Mouse (Mus musculus): ENCODE results near the gene Cd69.

Gene Cd69

DNA sequence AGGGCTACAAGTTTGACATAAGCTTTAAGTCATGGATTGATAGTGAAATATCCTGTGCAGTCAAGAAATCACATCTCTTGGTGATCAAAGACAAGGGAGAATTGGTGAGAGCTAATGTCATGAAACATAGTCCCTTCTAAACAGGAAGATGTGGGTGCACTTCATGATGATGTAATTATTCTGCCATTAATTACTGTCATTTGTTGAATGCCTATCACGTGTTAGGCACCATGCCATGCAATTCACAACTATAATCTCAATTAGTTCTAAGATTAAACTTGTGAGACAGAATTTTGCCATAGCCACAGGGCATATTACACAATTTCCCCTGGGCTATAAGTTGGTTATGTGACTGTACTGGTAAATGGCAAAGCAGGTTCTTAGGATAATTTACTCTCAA, 28.2 kb downstream of the Cd69 start:
- no peak for DNase-seq (ENCODE audit: low read depth)

DNA sequence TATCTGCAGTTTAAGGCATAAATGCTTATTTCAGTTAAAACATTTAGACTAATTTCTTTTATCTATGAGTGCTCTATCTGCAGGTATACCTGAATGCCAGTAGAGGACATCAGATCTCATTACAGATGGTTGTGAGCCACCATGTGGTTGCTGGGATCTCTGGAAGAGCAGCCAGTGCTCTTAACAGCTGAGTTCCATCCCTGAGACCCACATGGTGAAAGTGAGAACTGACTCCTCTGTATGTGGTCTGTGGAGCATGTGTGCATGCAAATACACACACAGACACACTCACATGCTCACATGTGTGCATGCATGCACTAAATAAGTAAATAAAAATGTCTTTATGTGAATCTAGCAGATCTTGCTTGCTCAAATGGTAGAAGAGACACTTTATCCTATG, 29.4 kb downstream of the Cd69 start:
- no peak for DNase-seq (ENCODE audit: low read depth)

DNA sequence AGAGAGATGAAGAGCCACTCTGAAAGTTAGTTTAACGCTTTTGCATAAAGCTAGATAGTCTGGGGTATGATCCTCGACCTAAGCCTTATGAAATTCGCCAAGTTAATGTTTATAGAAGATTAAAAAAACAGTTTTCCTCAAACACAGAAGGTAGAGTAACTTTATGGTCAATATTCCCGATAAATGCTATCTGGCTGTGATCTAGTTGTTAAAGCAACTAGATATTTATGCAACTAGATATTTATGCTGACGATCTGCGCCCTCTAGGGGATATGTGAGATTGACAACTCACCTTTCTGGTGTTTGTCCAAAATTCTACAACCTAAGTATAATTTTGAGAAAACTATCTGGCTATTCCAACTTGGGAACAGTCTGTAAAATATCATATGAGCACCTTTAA, 33.3 kb downstream of the Cd69 start:
- no peak for DNase-seq (ENCODE audit: low read depth)

DNA sequence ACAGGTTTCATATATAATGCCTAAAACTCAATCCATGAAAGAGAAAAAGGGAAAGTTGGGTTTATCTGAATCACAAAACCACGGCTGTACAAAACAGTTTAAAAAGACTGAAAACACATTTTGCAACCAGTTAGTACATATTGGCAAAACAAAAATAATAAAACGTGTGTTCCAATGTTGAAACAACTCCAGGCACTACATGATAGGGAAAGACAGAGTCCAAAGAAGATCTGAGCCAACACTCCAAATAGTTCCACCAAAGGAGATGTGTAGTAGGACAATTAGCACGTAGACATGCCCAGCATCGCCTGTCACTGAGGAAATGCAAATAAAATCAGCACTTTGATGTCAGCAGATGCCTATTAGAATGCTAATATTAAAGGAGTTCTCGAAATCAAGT, 33.8 kb downstream of the Cd69 start:
- DNase-seq (ENCODE audit: low read depth) = no peak

DNA sequence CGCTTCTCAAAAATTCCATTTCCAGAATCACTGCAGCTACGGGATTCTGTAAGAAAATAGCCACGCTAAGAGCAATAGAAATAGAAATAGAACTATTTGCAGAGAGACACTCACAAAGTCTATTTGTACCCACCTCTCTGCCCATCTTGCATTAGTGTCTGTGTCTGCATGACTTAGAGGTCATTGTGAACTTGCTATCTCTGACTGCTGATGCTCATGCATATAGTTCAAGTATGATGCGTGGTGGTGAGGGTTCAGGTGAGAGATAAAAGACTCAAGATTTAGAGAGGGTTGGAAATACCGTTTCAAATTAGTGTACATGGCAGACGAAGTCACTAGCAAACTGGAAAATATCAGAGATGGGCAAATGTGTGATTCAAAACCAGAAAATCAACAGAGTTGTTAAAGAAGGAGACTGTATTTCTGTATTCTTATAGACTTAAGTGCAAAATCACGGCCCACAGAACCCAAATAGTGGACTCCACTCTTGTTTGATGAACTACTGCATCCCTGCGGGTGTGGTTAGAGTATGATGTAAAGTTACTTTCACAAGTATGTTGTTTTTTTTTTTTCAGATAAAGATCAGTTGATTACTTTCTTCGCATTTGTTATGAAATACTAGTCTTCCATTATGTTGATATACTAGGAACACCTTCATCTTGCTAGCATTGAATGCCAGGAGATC, 35.5 kb downstream of the Cd69 start:
- no peak for DNase-seq (ENCODE audit: low read depth)

DNA sequence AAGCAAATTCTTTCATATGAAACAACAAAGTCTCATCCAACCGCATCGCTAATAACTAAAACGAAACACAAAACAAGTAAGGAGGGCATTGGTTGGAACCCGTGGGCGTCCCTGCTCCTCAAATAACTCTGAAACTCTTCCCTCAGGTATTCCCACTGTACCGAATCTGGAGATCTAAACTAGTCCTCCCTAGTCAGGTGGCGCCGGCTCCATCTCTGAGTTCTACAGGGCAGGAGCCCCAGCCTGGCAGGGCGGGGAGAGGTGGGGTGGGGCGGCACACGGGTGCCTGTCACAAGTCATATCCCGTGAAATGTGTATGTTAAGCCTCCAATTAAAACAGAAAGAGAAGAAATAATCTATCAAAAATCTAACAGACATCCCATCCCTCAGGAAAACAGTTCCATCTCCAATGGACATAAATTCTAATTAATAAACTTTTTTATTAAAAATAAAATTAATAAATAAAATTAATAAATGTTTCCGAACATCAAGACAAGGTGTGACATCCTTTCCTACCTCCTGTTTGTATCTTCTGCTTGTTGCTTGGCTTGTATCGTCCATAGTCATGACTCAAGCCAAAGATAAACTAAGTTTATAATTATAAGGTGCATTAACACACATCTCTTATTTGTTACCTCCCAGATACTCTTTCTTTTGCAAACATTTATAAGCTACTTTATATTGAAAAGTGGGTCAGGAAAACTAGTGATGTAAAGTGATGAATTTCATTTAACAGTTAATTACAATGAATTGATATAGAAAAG, 36.8 kb downstream of the Cd69 start:
- DNase-seq (ENCODE audit: low read depth) = no peak

DNA sequence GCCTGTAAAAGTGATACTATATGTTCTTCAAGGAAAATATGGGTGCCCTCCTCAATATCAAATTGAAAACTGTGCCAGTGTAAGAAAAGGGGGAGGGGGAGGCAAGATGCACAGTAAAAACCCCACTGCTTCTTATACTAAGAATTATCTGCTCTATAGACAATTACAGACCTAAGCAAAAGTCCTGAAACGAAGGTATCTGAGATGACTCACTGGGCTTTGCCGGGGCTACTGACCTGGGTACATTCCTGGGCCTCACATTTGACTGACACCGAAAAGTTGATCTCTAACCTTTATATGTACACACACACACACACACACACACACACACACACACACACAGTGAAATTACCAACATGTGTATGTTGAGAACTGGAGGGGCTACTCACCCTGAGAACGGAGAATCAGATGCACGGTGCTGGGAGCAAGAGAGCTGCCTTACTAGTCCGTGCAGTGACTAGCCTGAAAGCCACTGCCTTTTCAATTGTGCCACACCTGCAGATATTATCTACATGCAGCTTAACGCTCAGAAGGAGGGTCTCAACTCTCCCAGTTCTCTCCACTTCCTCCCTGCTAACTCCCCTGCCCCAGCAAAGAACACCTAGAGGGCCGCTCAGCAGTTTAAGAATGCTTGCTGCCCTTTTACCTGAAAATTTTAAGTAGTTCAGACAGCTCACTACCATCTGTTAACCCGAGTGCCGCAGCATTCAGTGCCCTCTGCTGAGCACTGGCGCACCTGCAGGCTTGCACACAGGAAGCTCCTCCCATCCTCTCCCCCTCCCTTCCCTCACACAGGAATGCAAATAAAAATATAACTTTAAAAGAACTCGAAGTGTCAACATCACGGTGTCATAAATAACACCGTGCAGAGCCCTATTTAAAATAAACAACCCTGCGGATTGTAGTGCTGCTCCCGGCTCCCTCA, 37.6 kb downstream of the Cd69 start:
- DNase-seq (ENCODE audit: low read depth) = peak; percentile 79

DNA sequence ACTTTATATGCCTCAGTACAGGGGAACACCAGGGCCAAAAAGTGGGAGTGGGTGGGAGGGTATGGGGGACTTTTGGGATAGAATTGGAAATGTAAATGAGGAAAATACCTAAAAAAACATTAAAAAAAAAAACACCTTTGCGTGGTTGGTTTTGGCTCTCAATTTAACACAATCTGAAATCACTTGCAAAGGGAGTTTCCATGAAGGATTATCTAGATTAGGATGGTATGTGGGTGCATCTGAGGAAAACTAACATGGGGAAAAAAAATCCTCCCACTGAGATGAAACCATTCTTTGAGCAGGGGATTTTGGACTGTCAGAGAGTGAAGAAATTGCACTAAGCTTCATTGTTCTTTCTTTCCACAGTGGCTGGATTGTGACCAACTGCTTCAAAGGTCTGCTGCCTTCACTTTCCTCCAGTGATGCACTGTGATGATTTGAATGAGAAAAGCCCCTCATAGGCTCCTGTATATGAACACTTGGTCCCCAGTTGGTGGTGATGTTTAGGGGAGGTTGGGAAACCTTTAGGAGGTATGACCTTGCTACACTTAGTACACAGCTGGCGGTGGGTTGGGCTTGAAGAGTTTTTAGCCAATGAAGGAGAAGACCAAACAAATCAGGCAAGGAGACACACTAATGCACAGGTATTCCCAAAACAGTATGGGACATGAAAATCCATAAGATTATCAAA, 38.4 kb downstream of the Cd69 start:
- no peak for DNase-seq (ENCODE audit: low read depth)

DNA sequence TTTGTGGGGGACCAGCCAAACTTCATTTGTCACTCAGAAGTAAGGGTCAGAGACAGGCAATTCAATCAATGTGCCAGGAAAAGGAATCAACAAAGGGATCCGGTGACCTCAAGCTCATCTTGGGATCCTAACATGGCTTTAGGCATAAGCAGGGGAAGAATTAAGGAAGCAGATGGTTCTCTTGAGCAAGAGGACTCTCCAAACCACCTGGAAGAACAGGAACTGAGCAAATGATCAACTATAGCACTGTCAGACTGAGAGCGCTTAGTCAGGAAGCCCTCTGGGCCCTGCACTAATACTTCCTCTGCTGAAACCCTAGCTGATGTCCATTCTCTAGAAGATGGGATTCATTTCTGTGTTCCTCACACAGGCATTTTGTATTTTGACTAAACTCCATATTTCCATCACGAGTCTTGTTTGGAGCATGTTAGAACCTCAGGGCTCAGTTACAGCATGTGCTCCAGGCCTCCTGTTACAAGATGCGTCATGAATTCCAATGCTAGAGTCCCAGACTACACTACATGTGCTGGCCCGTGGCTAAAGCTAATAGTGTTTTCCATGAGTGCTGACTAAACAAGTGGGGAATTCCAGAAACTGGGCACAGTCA, 39.3 kb downstream of the Cd69 start:
- DNase-seq (ENCODE audit: low read depth) = peak; percentile 96

DNA sequence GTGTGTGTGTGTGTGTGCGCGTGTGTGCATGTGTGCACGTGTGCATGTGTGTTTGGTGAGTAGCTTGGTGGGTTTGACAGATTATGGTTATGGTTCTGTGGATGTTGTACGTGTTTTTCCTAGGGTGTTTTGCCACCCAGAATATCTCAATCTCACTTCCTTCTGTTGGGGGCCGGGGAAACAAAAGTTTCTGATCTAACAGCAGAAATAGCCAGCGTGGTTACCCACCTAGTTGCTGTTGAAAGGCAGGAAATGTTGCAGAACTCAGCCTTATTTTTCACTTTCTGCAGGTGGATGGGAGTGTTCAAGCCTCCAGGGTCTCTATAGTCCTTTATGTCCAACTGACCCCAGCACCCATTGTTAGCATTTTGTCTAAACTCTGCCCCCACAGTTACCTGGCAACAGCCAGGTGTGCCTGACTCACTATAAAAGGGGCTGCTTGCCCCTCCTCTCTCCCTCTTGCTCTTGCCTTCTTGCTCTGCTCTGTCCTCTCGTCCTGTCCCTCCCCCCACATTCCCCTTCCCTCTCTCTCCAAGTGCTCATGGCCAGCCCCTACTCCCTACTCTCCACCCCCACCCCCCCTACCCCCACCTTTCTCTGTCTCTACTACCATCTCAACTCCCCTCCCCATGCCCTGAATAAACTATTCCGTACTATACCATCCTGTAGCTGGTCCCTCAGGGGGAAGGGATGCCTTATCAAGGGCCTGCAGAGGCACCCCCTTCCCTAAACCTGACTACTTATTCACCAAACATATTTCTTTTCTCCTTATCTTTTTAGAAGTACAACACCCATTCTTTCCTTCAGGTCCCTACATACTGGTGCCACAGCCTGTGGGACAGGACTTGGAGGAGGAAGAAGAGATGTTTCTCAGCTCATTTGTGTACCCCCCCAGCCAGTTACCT, 40.5 kb downstream of the Cd69 start:
- no peak for DNase-seq (ENCODE audit: low read depth)

DNA sequence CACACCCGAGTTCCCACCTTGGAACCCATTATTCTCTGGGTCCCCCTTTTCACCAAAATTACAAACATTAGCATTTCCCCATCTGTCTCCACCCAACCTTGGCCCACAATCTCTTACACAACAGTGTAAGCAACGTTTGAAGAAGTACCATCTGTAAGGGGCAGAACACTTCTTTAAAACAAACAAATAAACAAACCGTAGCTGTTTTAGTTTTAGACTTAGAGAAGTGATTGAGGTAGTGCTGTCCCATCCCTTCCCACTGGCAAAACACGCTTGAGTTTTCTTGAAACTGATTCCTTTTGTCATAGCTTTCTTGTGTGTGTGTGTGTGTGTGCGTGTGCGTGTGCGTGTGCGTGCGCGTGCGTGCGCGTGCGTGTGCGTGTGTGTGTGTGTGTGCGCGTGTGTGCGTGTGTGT, 41.3 kb downstream of the Cd69 start:
- no peak for DNase-seq (ENCODE audit: low read depth)

DNA sequence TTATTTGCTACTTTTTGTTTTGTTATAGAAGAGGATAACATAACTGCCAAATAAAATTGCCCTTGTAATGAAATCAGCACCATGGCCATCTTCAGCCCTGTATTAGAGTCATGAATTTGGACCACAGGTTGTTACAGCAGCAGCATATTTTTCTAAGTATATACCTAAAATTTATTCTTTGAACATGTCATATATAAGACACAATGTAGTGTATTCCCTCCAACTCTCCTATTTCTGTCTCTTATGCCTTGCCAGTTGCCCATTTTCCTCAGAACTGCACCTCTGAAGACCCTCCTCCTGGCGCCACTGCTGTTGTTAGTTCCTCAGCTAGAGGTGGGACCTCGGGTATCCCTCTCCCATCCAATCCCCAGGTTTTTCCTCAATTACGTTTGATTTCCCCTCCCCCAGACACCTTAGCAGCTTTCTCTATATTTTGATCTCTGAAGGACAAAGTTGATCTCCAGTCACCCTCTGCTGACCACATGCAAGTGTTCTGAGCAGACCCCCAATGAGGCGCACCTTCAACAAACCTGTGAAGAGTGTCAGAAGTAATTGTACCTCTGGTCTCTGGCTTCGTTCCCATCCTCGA, 41.8 kb downstream of the Cd69 start:
- DNase-seq (ENCODE audit: low read depth) = no peak

DNA sequence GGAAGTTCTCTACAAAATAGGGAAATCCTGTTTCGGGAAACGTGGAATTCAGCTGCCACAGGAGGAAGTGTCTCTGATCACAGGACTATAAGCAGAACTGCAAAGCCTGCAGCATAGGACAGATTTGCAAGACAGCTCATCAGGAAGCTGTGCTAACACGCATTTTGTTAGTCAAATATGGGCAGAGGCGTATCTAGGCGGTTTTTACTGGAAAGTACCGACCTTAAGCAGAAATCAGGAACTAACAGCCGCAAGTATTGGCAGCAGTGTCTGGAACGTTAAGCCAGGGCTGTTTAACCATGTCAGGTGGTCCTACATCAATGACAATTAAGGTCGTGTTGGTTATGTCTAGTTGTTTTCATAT, 42.4 kb downstream of the Cd69 start:
- DNase-seq (ENCODE audit: low read depth) = peak; percentile 81

DNA sequence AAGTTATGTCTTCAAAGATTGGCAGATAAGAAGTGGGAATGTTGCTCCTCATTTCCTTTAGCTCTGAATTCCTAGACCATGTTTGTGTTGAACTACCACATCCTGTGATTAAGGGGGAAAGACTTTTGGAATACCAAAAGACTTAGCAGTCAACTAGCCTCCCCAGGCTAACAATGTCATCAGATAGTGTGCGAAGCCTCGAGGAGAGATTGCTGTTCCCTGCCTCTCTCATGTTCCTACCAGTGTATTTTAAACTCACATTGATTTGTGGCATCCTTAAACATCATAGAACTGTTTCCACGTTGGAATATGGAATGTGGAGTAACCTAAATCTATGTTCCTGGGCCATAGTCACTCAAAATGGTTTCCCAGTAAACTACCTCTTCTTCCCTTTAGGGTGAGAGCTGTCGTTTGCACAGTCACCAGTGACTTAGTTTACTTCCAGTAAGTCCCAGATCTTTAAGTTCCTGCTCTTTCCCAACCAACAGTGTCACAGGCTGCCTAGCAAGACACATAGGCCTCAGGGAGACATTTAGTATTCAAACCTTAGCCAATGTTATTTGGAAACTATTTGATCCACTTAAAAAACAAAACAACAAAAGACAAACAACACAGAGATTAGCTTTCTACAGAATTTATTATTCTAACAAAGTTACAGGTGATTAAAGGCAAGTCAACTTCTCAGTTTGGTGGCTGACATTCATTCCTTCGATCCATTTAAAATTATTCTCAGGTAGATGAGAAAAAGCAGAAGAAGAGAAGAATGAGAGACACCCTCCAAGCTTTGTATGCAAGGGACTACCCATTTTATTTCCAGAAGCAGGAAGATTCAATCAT, 43.0 kb downstream of the Cd69 start:
- no peak for DNase-seq (ENCODE audit: low read depth)

DNA sequence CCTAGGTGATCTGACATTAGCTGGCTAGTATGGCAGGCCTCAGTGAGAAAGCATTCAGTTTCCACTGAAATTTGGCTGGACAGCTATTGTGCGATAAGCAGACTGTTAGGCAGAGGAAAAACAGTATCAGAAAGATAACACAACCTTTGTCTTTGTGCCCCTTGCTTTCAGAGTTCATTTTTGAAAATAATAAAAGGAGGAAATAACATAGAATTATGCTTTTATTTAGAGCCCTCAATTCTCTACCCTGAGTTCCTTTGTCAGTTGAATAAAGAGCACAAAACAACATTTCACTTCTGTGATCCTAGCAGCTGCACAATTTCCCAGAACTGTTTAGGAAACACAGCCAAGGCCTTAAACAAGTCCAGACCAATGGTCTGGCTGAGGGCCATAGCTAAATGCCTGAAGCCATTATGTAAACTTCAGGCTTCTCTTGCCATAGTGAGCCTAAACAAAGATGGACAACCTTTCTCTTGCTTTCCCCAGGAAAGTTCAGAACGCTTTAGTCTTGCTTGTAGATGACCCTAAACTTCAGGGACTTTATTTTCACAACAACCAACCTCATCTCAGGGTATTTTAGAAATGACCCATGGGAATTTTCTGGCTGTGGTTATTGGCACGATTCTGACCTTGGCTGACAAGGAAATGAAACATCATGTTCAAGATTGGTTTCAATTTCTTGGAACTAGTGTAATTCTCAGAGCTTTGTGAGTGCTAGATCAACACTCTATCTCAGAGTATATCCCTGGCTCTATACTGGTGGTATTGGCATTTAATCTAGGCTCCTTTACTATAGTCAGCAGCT, 45.3 kb downstream of the Cd69 start:
- DNase-seq (ENCODE audit: low read depth) = peak; percentile 97

DNA sequence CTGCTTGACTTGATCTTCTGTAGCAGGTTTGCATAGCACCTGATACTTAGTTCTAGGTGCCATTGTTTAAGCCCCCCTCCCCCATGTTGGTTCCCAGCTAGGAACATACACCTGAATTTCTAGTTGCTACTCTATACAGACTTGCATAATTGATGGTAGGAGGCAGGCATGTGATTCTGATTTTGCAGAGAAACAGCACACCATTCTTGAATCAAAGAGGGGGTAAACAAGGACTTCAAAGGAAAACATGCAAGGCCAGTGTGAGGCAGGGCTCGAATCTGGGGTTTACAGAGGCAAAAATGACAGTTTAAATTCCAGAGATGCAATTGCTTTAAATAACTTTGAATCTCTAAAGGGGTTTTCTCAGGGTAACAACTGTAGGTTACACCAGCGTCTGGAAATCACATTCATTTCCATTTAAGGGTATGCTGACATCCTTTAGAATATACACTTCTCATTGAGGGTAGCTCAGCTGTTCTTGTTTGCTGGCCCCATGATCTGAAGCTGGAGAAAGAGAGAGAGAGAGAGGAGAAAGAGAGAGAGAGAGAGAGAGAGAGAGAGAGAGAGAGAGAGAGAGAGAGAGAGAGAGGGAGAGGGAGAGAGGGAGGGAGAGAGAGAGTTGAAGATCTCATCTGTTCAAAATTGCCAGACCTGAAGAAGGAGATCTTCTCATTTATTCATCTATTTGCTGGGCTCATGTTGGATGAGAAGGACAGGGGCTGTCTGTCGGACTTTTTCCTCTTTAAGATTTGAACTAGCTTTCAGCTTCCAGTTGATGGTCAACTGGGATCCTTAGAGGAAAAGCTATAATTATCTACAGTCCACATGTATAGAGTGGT, 46.1 kb downstream of the Cd69 start:
- DNase-seq (ENCODE audit: low read depth) = no peak

DNA sequence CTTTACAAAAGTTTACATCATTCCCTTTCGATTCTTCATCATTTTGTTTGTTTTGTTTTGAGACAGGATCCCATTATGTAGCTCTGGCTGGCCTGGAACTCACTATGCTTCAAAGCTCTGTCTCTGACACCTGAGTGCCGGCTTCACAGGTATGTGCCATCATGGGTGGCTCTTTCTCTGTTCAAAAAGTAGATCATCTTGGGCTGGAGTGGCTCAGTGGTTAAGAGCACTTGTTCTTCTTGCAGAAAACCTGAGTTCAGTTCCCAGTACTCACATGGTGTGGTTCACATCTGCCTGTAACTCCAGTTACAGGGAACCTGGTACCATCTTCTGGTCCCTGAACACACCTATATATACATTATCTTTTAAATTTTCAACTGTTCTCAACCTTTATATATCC, 50.2 kb downstream of the Cd69 start:
- no peak for DNase-seq (ENCODE audit: low read depth)

DNA sequence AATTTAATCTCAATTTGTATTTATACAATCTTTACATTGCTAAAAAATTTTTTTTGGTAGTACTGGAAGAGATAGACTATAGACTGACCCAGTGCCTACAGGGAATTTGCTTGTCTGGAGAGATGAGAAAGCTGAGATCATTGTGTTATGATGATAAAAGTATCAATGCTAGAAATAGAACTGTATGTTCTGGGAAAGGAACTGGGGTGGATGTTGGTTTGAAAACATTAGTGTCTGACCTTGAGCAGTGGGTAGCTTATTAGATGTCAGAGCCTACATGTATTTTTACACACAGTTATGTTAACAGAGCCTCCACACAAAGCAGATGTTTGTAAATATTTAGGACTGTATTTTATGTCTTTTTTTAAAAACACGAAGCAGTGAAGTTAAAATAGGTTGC, 51.1 kb downstream of the Cd69 start:
- DNase-seq (ENCODE audit: low read depth) = no peak

Measured in fibroblast of lung, adult 2 months (primary cell).